Mouse (Mus musculus): Measurements from ENCODE around the gene Mymx.

GRCm38 (mm10) chr17:45589844-45590243 lies 12.1 kb downstream of the Mymx start:
- TF ChIP-seq CTCF (IDR thresholded peaks at IDR 0.05; ENCODE audit: low read depth, low read length), result no peak
- TF ChIP-seq POLR2A (IDR thresholded peaks at IDR 0.05; ENCODE audit: insufficient read depth, low read length), result no peak
- TF ChIP-seq EP300 (IDR thresholded peaks at IDR 0.05; ENCODE audit: insufficient read depth, low read depth, low read length), result no peak
